Mouse (Mus musculus): ENCODE data around the gene Plcb2. TPM values are rescaled to one million over a fixed set of nuclear protein-coding genes. Genes with fewer than 3 reads are reported as not detected.
A peak's percentile ranks its signal among the peaks of the same experiment; 100 is the strongest.

Plcb2 gene
- total and polyA plus RNA-seq, 3 experiments: 6.4 to 21.2 TPM; not detected in 1

DNA sequence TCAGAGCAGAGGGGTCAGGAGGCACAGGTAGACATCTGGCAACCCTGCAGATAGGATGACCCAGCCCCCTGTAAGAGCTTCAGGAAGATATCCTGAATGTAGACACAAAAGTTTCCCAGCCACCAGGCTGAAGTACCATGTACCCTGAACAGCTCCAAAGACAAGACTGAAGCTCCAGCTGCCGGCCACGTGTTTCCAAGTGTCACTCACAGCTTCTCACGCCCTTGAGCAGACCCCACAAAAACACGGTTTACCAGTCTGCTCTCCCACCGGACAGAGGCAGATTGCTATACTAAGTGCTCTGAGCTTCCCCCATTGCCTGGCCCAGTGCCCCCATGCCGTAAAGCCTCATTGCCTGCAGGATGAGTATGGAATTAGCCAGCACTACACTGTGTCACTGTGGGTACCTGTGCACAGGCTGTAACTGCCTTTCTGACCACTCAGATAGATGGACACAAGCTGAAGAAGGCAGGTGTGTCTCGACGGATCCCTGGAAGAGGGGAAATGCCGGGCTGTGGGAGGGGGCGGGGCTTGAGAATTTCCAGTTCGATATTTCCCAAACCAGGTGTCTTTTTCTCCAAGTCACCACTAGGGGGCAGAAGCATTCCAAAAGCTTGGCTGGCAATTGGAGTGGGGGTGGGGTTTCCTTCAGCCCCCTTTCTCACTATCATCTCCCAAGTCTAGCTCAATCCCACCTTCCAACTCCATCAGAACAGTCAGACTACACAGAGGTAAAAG, 36.0 kb upstream of the Plcb2 start:
- TF ChIP-seq ZC3H11A (IDR thresholded peaks at IDR 0.05; ENCODE audit: low read depth, low read length): peak; percentile 65
- TF ChIP-seq CHD2 (IDR thresholded peaks at IDR 0.05; ENCODE audit: low read length): peak; percentile 32
- peak; percentile 30; the same call in 1 of the 2 replicates for TF ChIP-seq MAZ (IDR thresholded peaks at IDR 0.05; ENCODE audit: low read depth, low read length)
- TF ChIP-seq BHLHE40 (IDR thresholded peaks at IDR 0.05; ENCODE audit: borderline replicate concordance, low read depth, low read length): 0 out of 2 replicates have a peak, but pooled peaks have one; percentile 21
- peak; percentile 73 for TF ChIP-seq SMC3 (IDR thresholded peaks at IDR 0.05; ENCODE audit: low read depth, low read length)
- TF ChIP-seq HCFC1 (IDR thresholded peaks at IDR 0.05; ENCODE audit: low read depth, low read length): no peak
- no peak for TF ChIP-seq RCOR1 (IDR thresholded peaks at IDR 0.05; ENCODE audit: low read depth, low read length)
- peak; percentile 75 for TF ChIP-seq RAD21 (IDR thresholded peaks at IDR 0.05; ENCODE audit: low read depth, low read length)
- peak; percentile 66 for TF ChIP-seq SIN3A (IDR thresholded peaks at IDR 0.05; ENCODE audit: low read length)
- peak; percentile 70 for TF ChIP-seq MAX (IDR thresholded peaks at IDR 0.05; ENCODE audit: low read length)
- no peak for TF ChIP-seq KAT2A (conservative IDR thresholded peaks at IDR 0.05; ENCODE audit: low read depth, low read length)
- TF ChIP-seq TBP (IDR thresholded peaks at IDR 0.05; ENCODE audit: low read depth, low read length): 0 out of 2 replicates have a peak, but pooled peaks have one; percentile 23
- peak; percentile 68 for TF ChIP-seq MXI1 (IDR thresholded peaks at IDR 0.05; ENCODE audit: low read depth, low read length)
- TF ChIP-seq CTCF (IDR thresholded peaks at IDR 0.05 in 2 of 3, conservative IDR thresholded peaks at IDR 0.05 in 1 of 3; ENCODE audit: control insufficient read depth in 1 of 3, insufficient read depth in 1 of 3, low read depth in 2 of 3, low read length in 3 of 3, poor library complexity in 1 of 3, severe bottlenecking in 1 of 3): peak; percentile 52 to 72 (median 58)
- TF ChIP-seq ZMIZ1 (IDR thresholded peaks at IDR 0.05; ENCODE audit: low read depth, low read length): no peak
- 0 out of 2 replicates have a peak, but pooled peaks have one; percentile 38 for TF ChIP-seq MYC (IDR thresholded peaks at IDR 0.05; ENCODE audit: low read depth, low read length)
- TF ChIP-seq USF1 (IDR thresholded peaks at IDR 0.05; ENCODE audit: low read depth, low read length): 0 out of 2 replicates have a peak, but pooled peaks have one; percentile 13
- no peaks in the 10 kb centered on the region for H3K27me3 ChIP-seq (ENCODE audit: control insufficient read depth in 1 of 2, insufficient read depth in 2 of 2, low read length in 2 of 2)

DNA sequence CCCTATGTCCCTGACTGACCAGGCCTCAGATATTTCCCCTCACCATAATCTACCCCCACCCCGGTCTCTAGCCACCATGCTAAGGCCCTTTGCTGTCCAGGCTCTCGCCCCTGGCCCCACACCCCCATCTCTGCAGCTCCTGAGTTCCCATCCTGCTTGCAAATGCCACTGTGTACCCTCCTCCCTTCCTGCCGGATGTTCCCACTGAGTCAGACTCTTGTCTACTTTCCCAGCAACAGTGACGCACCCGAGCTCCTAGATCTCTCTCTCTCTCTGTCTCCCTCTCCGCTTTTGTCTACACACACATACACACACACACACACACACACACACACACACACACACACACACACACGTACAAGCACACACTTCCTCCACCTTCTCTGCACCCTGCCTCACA, 35.2 kb upstream of the Plcb2 start:
- Histone ChIP-seq H3K27me3 (ENCODE audit: control insufficient read depth in 1 of 2, insufficient read depth in 2 of 2, low read length in 2 of 2) (no peaks in the 10 kb centered on the region), H3K9ac (ENCODE audit: control insufficient read depth, low read depth, low read length, poor library complexity, severe bottlenecking) (no peak overlapping the region), H3K9me3 (replicated peaks; ENCODE audit: insufficient read depth, low read length) (no peaks in the 10 kb centered on the region), H3K79me2 (ENCODE audit: control insufficient read depth, insufficient read depth, low read length, poor library complexity) (peaks cover 3% of the 10 kb centered on the region), H3K36me3 (ENCODE audit: control insufficient read depth in 1 of 2, insufficient read depth in 2 of 2, low read length in 2 of 2) (peaks cover 0 to 8% of the 10 kb centered on the region in 2 experiments; a peak in 2 of 4 replicates), H3K4me1 (ENCODE audit: control insufficient read depth in 1 of 2, insufficient read depth in 2 of 2, low read length in 2 of 2) (peaks cover 3 to 25% of the 10 kb centered on the region in 2 experiments; a peak in 3 of 4 replicates), H3K27ac (ENCODE audit: control insufficient read depth, low read depth, low read length) (peak overlapping the region; percentile 37; the same call in 1 of the 2 replicates), H3K4me3 (ENCODE audit: control insufficient read depth in 1 of 2, insufficient read depth in 1 of 2, low read depth in 2 of 2, low read length in 2 of 2) (no peak overlapping the region)
- peak; percentile 37 for DNase-seq (ENCODE audit: low read depth, low spot score)
- TF ChIP-seq TAL1 (IDR thresholded peaks at IDR 0.05; ENCODE audit: low read length) (no peak), CTCF (IDR thresholded peaks at IDR 0.05 in 2 of 3, conservative IDR thresholded peaks at IDR 0.05 in 1 of 3; ENCODE audit: control insufficient read depth in 1 of 3, insufficient read depth in 1 of 3, low read depth in 2 of 3, low read length in 3 of 3, poor library complexity in 1 of 3, severe bottlenecking in 1 of 3) (no peak), GATA1 (IDR thresholded peaks at IDR 0.05; ENCODE audit: low read depth, low read length) (no peak), POLR2AphosphoS5 (IDR thresholded peaks at IDR 0.05; ENCODE audit: borderline replicate concordance, low read depth, low read length) (no peak)

More for the DNA sequence above, 36.0 kb upstream of the Plcb2 start:
- H3K36me3 ChIP-seq (ENCODE audit: control insufficient read depth in 1 of 2, insufficient read depth in 2 of 2, low read length in 2 of 2): peaks cover 0 to 8% of the 10 kb centered on the region in 2 experiments; a peak in 2 of 4 replicates
- H3K27ac ChIP-seq (ENCODE audit: control insufficient read depth, low read depth, low read length): no peak overlapping the region
- no peaks in the 10 kb centered on the region for H3K9me3 ChIP-seq (replicated peaks; ENCODE audit: insufficient read depth, low read length)
- peak overlapping the region; percentile 4; the same call in 1 of the 2 replicates for H3K9ac ChIP-seq (ENCODE audit: control insufficient read depth, low read depth, low read length, poor library complexity, severe bottlenecking)
- peaks cover 3 to 25% of the 10 kb centered on the region in 2 experiments; a peak in 3 of 4 replicates for H3K4me1 ChIP-seq (ENCODE audit: control insufficient read depth in 1 of 2, insufficient read depth in 2 of 2, low read length in 2 of 2)
- H3K79me2 ChIP-seq (ENCODE audit: control insufficient read depth, insufficient read depth, low read length, poor library complexity): peaks cover 3% of the 10 kb centered on the region
- DNase-seq (ENCODE audit: low read depth, low spot score): peak; percentile 67
- peak overlapping the region; percentile 29 to 41; a peak in 3 of 4 replicates for H3K4me3 ChIP-seq (ENCODE audit: control insufficient read depth in 1 of 2, insufficient read depth in 1 of 2, low read depth in 2 of 2, low read length in 2 of 2)

Measured in MEL (cell line).